Mouse (Mus musculus) limb, embryonic 12.5 days (tissue): Measurements from ENCODE around the gene Slc47a2. TPM values are rescaled to one million over a fixed set of nuclear protein-coding genes. Genes with fewer than 3 reads are reported as not detected.

Experiments
- ATAC-seq: fragments of 200-750 bp; cut with Nextera tagmentation; 2 replicates; pipeline ENCODE4 v1.8.0; 2017; ENCODE audit warnings: low read depth, moderate TSS enrichment; ENCODE audit not compliant: insufficient number of reproducible peaks, insufficient read depth, low FRiP score, low TSS enrichment
- H3K27ac ChIP-seq: fragments of 300-500 bp; sonication (generic); 2 replicates; pipeline ENCODE4 v1.5.1; 2016; ENCODE audit warnings: mild to moderate bottlenecking, moderate library complexity
- H3K27me3 ChIP-seq: fragments of 300-500 bp; sonication (generic); 2 replicates; pipeline ENCODE4 v1.6.1; 2016; ENCODE audit warnings: mild to moderate bottlenecking, moderate library complexity
- H3K36me3 ChIP-seq: fragments of 300-500 bp; sonication (generic); 2 replicates; pipeline ENCODE4 v1.6.1; 2016; ENCODE audit warnings: mild to moderate bottlenecking, moderate library complexity
- H3K4me1 ChIP-seq: fragments of 300-500 bp; sonication (generic); replicated peaks from 2 replicates; pipeline ENCODE4 v1.6.1; 2016
- H3K4me2 ChIP-seq: fragments of 300-500 bp; sonication (generic); 2 replicates; pipeline ENCODE4 v1.6.1; 2016; ENCODE audit warnings: mild to moderate bottlenecking, moderate library complexity
- H3K4me3 ChIP-seq: fragments of 300-500 bp; sonication (generic); replicated peaks from 2 replicates; pipeline ENCODE4 v1.5.1; 2016; ENCODE audit warnings: mild to moderate bottlenecking
- H3K9ac ChIP-seq: fragments of 300-500 bp; sonication (generic); replicated peaks from 2 replicates; pipeline ENCODE4 v1.6.1; 2016; ENCODE audit warnings: mild to moderate bottlenecking, moderate library complexity
- H3K9me3 ChIP-seq: fragments of 300-500 bp; sonication (generic); 2 replicates; pipeline ENCODE4 v1.6.1; 2016; ENCODE audit warnings: mild to moderate bottlenecking, moderate library complexity
- whole genome bisulfite sequencing: fragments of 180-500 bp; shearing (Covaris S2); methylation state at CpG from one replicate; pipeline ENCODE4 v1.1.7; 2016; 5-methylcytosine and 5-hydroxymethylcytosine counted together
- polyA plus RNA-seq: library from polyadenylated mRNA; unstranded; fragments of >200 nt; fragmentation: Nextera tagmentation; extraction: Ambion mirVana; gene quantifications from 2 replicates; pipeline ENCODE4 v1.2.1, GENCODE M21; 2016

The Slc47a2 gene
- polyA plus RNA-seq, 1 experiment from 2014 or later: not detected

GRCm38 (mm10) chr11:61365938-61366337 is 23.3 kb upstream of the Slc47a2 start:
- H3K9ac ChIP-seq: no peak overlapping the region
- H3K4me1 ChIP-seq: no peaks in the 10 kb centered on the region
- H3K9me3 ChIP-seq: no peaks in the 10 kb centered on the region
- peaks cover 12% of the 10 kb centered on the region for H3K27me3 ChIP-seq
- H3K4me2 ChIP-seq: no peak overlapping the region
- H3K27ac ChIP-seq: no peak overlapping the region
- no peaks in the 10 kb centered on the region for H3K36me3 ChIP-seq
- no peak overlapping the region for H3K4me3 ChIP-seq
- ATAC-seq: no peak
- 74% methylated on average over 3 of the region's 3 CpGs for WGBS

- no peaks in the 10 kb centered on the region for H3K36me3 ChIP-seq
- WGBS: 85% methylated on average over 6 of the region's 6 CpGs
- H3K27ac ChIP-seq: no peak overlapping the region
- no peaks in the 10 kb centered on the region for H3K9me3 ChIP-seq
- H3K4me2 ChIP-seq: no peak overlapping the region
- H3K4me1 ChIP-seq: no peaks in the 10 kb centered on the region
- H3K4me3 ChIP-seq: no peak overlapping the region
- H3K9ac ChIP-seq: no peak overlapping the region
- peaks cover 7% of the 10 kb centered on the region for H3K27me3 ChIP-seq
- ATAC-seq: no peak
Observed at GRCm38 (mm10) chr11:61364096-61364495, 21.4 kb upstream of the Slc47a2 start.

- peaks cover 7% of the 10 kb centered on the region for H3K27me3 ChIP-seq
- H3K4me1 ChIP-seq: no peaks in the 10 kb centered on the region
- no peak overlapping the region for H3K4me3 ChIP-seq
- H3K4me2 ChIP-seq: no peak overlapping the region
- H3K36me3 ChIP-seq: no peaks in the 10 kb centered on the region
- H3K9ac ChIP-seq: no peak overlapping the region
- H3K27ac ChIP-seq: no peak overlapping the region
- no peak for ATAC-seq
- no peaks in the 10 kb centered on the region for H3K9me3 ChIP-seq
- WGBS: 95% methylated on average over 11 of the region's 11 CpGs
Observed at GRCm38 (mm10) chr11:61361515-61362190, 19.0 kb upstream of the Slc47a2 start.

- H3K9me3 ChIP-seq: no peaks in the 10 kb centered on the region
- no peak overlapping the region for H3K4me2 ChIP-seq
- no peaks in the 10 kb centered on the region for H3K4me1 ChIP-seq
- H3K36me3 ChIP-seq: no peaks in the 10 kb centered on the region
- no peak overlapping the region for H3K4me3 ChIP-seq
- no peak overlapping the region for H3K27ac ChIP-seq
- H3K9ac ChIP-seq: no peak overlapping the region
- no peak for ATAC-seq
- 74% methylated on average over 9 of the region's 9 CpGs for WGBS
- H3K27me3 ChIP-seq: no peaks in the 10 kb centered on the region; the same call in 1 of the 2 replicates
Observed at GRCm38 (mm10) chr11:61356600-61356999, 13.9 kb upstream of the Slc47a2 start.

- H3K4me2 ChIP-seq: no peak overlapping the region
- H3K27me3 ChIP-seq: no peaks in the 10 kb centered on the region; the same call in 1 of the 2 replicates
- H3K9ac ChIP-seq: no peak overlapping the region
- no peaks in the 10 kb centered on the region for H3K4me1 ChIP-seq
- ATAC-seq: no peak
- no peaks in the 10 kb centered on the region for H3K9me3 ChIP-seq
- no peak overlapping the region for H3K27ac ChIP-seq
- no peak overlapping the region for H3K4me3 ChIP-seq
- no peaks in the 10 kb centered on the region for H3K36me3 ChIP-seq
- 72% methylated on average over 6 of the region's 6 CpGs for WGBS
Observed at GRCm38 (mm10) chr11:61356111-61356510, 13.5 kb upstream of the Slc47a2 start.

GRCm38 (mm10) chr11:61355351-61355750 is 12.7 kb upstream of the Slc47a2 start:
- Histone ChIP-seq H3K4me3 (no peak overlapping the region), H3K36me3 (no peaks in the 10 kb centered on the region), H3K4me2 (no peak overlapping the region), H3K4me1 (no peaks in the 10 kb centered on the region; the same call in 1 of the 2 replicates), H3K27me3 (no peaks in the 10 kb centered on the region; the same call in 1 of the 2 replicates), H3K9me3 (no peaks in the 10 kb centered on the region), H3K9ac (no peak overlapping the region), H3K27ac (no peak overlapping the region)
- WGBS: 88% methylated on average over 5 of the region's 5 CpGs
- ATAC-seq: no peak

- WGBS: 81% methylated on average over 6 of the region's 6 CpGs
- H3K27ac ChIP-seq: no peak overlapping the region
- ATAC-seq: no peak
Observed at GRCm38 (mm10) chr11:61354346-61354745, 11.7 kb upstream of the Slc47a2 start.

GRCm38 (mm10) chr11:61353038-61353437 is 10.4 kb upstream of the Slc47a2 start:
- ATAC-seq: no peak
- WGBS: 64% methylated on average over 2 of the region's 2 CpGs
- H3K36me3 ChIP-seq: no peaks in the 10 kb centered on the region
- H3K9ac ChIP-seq: no peak overlapping the region
- H3K4me2 ChIP-seq: no peak overlapping the region
- no peak overlapping the region for H3K4me3 ChIP-seq
- no peaks in the 10 kb centered on the region for H3K9me3 ChIP-seq
- peaks cover 6% of the 10 kb centered on the region for H3K27me3 ChIP-seq
- H3K4me1 ChIP-seq: no peaks in the 10 kb centered on the region; the same call in 1 of the 2 replicates
- H3K27ac ChIP-seq: no peak overlapping the region

More at GRCm38 (mm10) chr11:61354346-61354745, 11.7 kb upstream of the Slc47a2 start:
- H3K27me3 ChIP-seq: no peaks in the 10 kb centered on the region; the same call in 1 of the 2 replicates
- H3K9ac ChIP-seq: no peak overlapping the region
- no peak overlapping the region for H3K4me3 ChIP-seq
- H3K36me3 ChIP-seq: no peaks in the 10 kb centered on the region
- H3K9me3 ChIP-seq: no peaks in the 10 kb centered on the region
- H3K4me2 ChIP-seq: no peak overlapping the region
- H3K4me1 ChIP-seq: no peaks in the 10 kb centered on the region; the same call in 1 of the 2 replicates

- no peaks in the 10 kb centered on the region for H3K9me3 ChIP-seq
- H3K4me2 ChIP-seq: no peak overlapping the region
- WGBS: 64% methylated on average over 9 of the region's 9 CpGs
- H3K4me3 ChIP-seq: no peak overlapping the region
- H3K9ac ChIP-seq: no peak overlapping the region
- no peak for ATAC-seq
- H3K27me3 ChIP-seq: peaks cover 12% of the 10 kb centered on the region
- H3K4me1 ChIP-seq: no peaks in the 10 kb centered on the region; the same call in 1 of the 2 replicates
- no peaks in the 10 kb centered on the region for H3K36me3 ChIP-seq
- H3K27ac ChIP-seq: no peak overlapping the region
Observed at GRCm38 (mm10) chr11:61352138-61352651, 9.5 kb upstream of the Slc47a2 start.

GRCm38 (mm10) chr11:61349337-61349736 is 6.7 kb upstream of the Slc47a2 start:
- Histone ChIP-seq H3K27ac (no peak overlapping the region), H3K36me3 (no peaks in the 10 kb centered on the region), H3K9me3 (no peaks in the 10 kb centered on the region), H3K27me3 (peaks cover 29% of the 10 kb centered on the region), H3K4me3 (no peak overlapping the region), H3K9ac (no peak overlapping the region), H3K4me1 (no peaks in the 10 kb centered on the region; the same call in 1 of the 2 replicates), H3K4me2 (no peak overlapping the region)
- no peak for ATAC-seq
- WGBS: 6% methylated on average over 8 of the region's 8 CpGs

- no peak overlapping the region for H3K4me3 ChIP-seq
Observed at GRCm38 (mm10) chr11:61346133-61346532, 3.5 kb upstream of the Slc47a2 start.

More at GRCm38 (mm10) chr11:61346133-61346532, 3.5 kb upstream of the Slc47a2 start:
- H3K4me2 ChIP-seq: no peak overlapping the region
- peaks cover 61% of the 10 kb centered on the region for H3K27me3 ChIP-seq
- 61% methylated on average over 8 of the region's 8 CpGs for WGBS
- no peak for ATAC-seq
- no peak overlapping the region for H3K27ac ChIP-seq
- peaks cover 6% of the 10 kb centered on the region; the same call in 1 of the 2 replicates for H3K4me1 ChIP-seq
- no peaks in the 10 kb centered on the region for H3K9me3 ChIP-seq
- no peaks in the 10 kb centered on the region for H3K36me3 ChIP-seq
- H3K9ac ChIP-seq: no peak overlapping the region
